Mouse (Mus musculus): ENCODE results near the gene Efs. TPM values are rescaled to one million over a fixed set of nuclear protein-coding genes. Genes with fewer than 3 reads are reported as not detected.

The Efs gene
- polyA plus RNA-seq, 1 experiment from 2014 or later, result 16.3 TPM

GRCm38 (mm10) chr14:54935904-54936830 is 10.2 kb upstream of the Efs start, which contains the start of gene Cmtm5:
TSS of gene Cmtm5 (plus strand) at chr14:54936261.
- Histone ChIP-seq H3K27me3 (no peaks in the 10 kb centered on the region), H3K36me3 (no peaks in the 10 kb centered on the region), H3K4me3 (no peak within 1 kb of the TSS), H3K27ac (replicated peaks) (peak within 1 kb of the TSS; percentile 73), H3K4me2 (peak within 1 kb of the TSS; percentile 37), H3K4me1 (replicated peaks) (peaks cover 28% of the 10 kb centered on the region), H3K9ac (0 out of 2 replicates have a peak within 1 kb of the TSS, but pooled peaks have one; percentile 10), H3K9me3 (no peaks in the 10 kb centered on the region)
- ATAC-seq (ENCODE audit: low FRiP score, low read depth), result peak; percentile 67
- 24% methylated on average over 8 of the region's 8 CpGs for WGBS

DNA sequence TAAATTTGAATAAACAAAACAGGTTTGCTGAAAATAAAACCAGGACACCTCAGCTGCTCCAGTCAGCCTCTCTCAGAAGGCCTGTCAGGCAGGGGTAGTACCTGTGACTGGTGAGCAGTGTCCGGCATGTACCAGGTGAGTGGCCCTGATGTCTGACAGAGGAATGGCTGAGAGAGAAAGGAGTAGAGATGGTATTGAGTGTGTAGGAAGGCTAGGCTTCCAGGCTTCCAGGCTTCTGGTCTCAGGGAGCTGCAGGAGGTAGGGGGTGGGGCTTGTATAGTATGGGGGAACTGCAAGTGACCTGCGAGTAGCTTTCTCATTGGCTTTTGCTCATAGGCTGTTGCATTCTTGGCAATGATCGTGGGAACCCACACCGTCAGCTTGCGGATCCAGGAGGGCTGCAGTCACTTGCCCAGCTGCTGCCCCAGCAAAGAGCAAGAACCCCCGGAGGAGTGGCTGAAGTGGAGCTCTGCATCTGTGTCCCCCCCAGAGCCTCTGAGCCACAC is 6.8 kb upstream of the Efs start, which contains the start of gene Il25:
Gene Il25 (plus strand): TSS at position 51 of the 506 bp plus-strand sequence.
- ATAC-seq (ENCODE audit: low FRiP score, low read depth), result peak; percentile 15; the same call in 1 of the 2 replicates
- Histone ChIP-seq H3K27ac (replicated peaks) (no peak within 1 kb of the TSS), H3K27me3 (no peaks in the 10 kb centered on the region), H3K9me3 (no peaks in the 10 kb centered on the region), H3K4me3 (no peak within 1 kb of the TSS), H3K36me3 (no peaks in the 10 kb centered on the region), H3K4me1 (replicated peaks) (peaks cover 31% of the 10 kb centered on the region), H3K4me2 (peak within 1 kb of the TSS; percentile 3; the same call in 1 of the 2 replicates), H3K9ac (no peak within 1 kb of the TSS)
- WGBS, result 19% methylated on average over 6 of the region's 6 CpGs

- H3K4me3 ChIP-seq, result no peak overlapping the region
- H3K27ac ChIP-seq (replicated peaks), result no peak overlapping the region
- no peaks in the 10 kb centered on the region for H3K27me3 ChIP-seq
- peaks cover 39% of the 10 kb centered on the region for H3K4me1 ChIP-seq (replicated peaks)
- H3K36me3 ChIP-seq, result no peaks in the 10 kb centered on the region
- H3K9ac ChIP-seq, result no peak overlapping the region
- no peaks in the 10 kb centered on the region for H3K9me3 ChIP-seq
- WGBS, result 27% methylated on average over 2 of the region's 2 CpGs
- no peak overlapping the region for H3K4me2 ChIP-seq
- no peak for ATAC-seq (ENCODE audit: low FRiP score, low read depth)
Measured at GRCm38 (mm10) chr14:54930431-54930830, 4.5 kb upstream of the Efs start.

- H3K9me3 ChIP-seq, result no peaks in the 10 kb centered on the region
- no peaks in the 10 kb centered on the region for H3K36me3 ChIP-seq
- no peak overlapping the region for H3K9ac ChIP-seq
- no peaks in the 10 kb centered on the region for H3K27me3 ChIP-seq
- H3K4me1 ChIP-seq (replicated peaks), result peaks cover 39% of the 10 kb centered on the region
- no peak overlapping the region for H3K4me2 ChIP-seq
- ATAC-seq (ENCODE audit: low FRiP score, low read depth), result no peak
- WGBS, result 70% methylated on average over 5 of the region's 5 CpGs
- H3K27ac ChIP-seq (replicated peaks), result no peak overlapping the region
- H3K4me3 ChIP-seq, result no peak overlapping the region
Measured at GRCm38 (mm10) chr14:54929801-54930200, 3.9 kb upstream of the Efs start.

GRCm38 (mm10) chr14:54927296-54927695 is 1.4 kb upstream of the Efs start:
- H3K4me3 ChIP-seq, result peak overlapping the region; percentile 58; the same call in 1 of the 2 replicates
- H3K4me2 ChIP-seq, result peak overlapping the region; percentile 96
- no peaks in the 10 kb centered on the region for H3K27me3 ChIP-seq
- H3K9ac ChIP-seq, result no peak overlapping the region
- H3K27ac ChIP-seq (replicated peaks), result peak overlapping the region; percentile 89
- 23% methylated on average over 7 of the region's 7 CpGs for WGBS
- peaks cover 43% of the 10 kb centered on the region for H3K4me1 ChIP-seq (replicated peaks)
- H3K9me3 ChIP-seq, result no peaks in the 10 kb centered on the region
- no peak for ATAC-seq (ENCODE audit: low FRiP score, low read depth)
- no peaks in the 10 kb centered on the region for H3K36me3 ChIP-seq

- WGBS, result under 1% methylated on average over 52 of the region's 58 CpGs
- Histone ChIP-seq H3K4me3 (peak overlapping the region; percentile 58), H3K27me3 (no peaks in the 10 kb centered on the region), H3K4me2 (peak overlapping the region; percentile 96), H3K9ac (peak overlapping the region; percentile 74), H3K4me1 (replicated peaks) (peaks cover 43% of the 10 kb centered on the region), H3K27ac (replicated peaks) (peak overlapping the region; percentile 89), H3K36me3 (no peaks in the 10 kb centered on the region), H3K9me3 (no peaks in the 10 kb centered on the region)
- ATAC-seq (ENCODE audit: low FRiP score, low read depth), result peak; percentile 61
Measured at GRCm38 (mm10) chr14:54926401-54927158, 654 bp upstream of the Efs start.

DNA sequence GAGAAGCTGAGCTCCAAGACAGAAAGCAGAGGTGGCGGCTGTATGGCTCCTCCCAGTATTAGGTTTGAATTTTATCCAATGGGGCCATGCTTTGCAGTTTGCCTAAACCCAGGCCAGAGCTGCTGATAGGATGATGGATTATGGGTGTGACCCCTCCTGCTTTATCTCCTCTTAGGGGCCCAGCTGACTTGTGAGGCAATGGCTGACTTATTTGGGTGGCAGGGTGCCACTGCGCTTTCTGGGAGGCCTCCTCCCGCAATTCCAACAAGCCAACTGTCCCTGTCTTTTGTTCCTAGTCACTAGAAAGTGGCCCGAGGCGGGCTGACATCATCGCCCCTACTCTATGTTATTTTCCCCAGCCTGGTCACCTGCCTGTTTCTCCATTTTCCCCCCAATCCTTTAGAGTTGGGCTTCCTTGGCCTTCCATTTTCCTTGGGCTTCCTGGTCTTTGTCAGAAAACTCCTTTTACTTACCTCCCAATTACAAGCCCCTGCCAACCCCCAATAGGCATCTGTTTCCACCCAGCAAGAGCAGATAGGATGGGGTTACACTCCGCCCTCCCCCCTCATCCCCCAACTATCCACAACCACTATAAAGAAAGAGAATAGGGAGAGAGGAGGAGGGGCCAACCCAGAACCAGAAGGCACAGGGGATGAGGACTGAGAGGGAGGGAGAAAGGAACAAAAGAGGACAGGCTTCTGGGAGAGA is 1.1 kb downstream of the Efs start:
- H3K9ac ChIP-seq, result 0 out of 2 replicates have a peak overlapping the region, but pooled peaks have one; percentile 74
- H3K36me3 ChIP-seq, result peaks cover 9% of the 10 kb centered on the region
- H3K4me1 ChIP-seq (replicated peaks), result peaks cover 37% of the 10 kb centered on the region
- peak overlapping the region; percentile 58 for H3K4me3 ChIP-seq
- H3K27me3 ChIP-seq, result no peaks in the 10 kb centered on the region
- H3K27ac ChIP-seq (replicated peaks), result peak overlapping the region; percentile 89
- WGBS, result 18% methylated on average over 7 of the region's 7 CpGs
- peak; percentile 27; the same call in 1 of the 2 replicates for ATAC-seq (ENCODE audit: low FRiP score, low read depth)
- H3K9me3 ChIP-seq, result no peaks in the 10 kb centered on the region
- peak overlapping the region; percentile 96 for H3K4me2 ChIP-seq

GRCm38 (mm10) chr14:54920076-54920685 is 5.7 kb downstream of the Efs start:
- Histone ChIP-seq H3K4me1 (replicated peaks) (peaks cover 14% of the 10 kb centered on the region), H3K9me3 (no peaks in the 10 kb centered on the region), H3K27me3 (no peaks in the 10 kb centered on the region), H3K27ac (replicated peaks) (no peak overlapping the region), H3K4me3 (no peak overlapping the region), H3K9ac (no peak overlapping the region), H3K4me2 (no peak overlapping the region), H3K36me3 (peaks cover 12% of the 10 kb centered on the region)
- 91% methylated on average over 16 of the region's 16 CpGs for WGBS
- ATAC-seq (ENCODE audit: low FRiP score, low read depth), result no peak

DNA sequence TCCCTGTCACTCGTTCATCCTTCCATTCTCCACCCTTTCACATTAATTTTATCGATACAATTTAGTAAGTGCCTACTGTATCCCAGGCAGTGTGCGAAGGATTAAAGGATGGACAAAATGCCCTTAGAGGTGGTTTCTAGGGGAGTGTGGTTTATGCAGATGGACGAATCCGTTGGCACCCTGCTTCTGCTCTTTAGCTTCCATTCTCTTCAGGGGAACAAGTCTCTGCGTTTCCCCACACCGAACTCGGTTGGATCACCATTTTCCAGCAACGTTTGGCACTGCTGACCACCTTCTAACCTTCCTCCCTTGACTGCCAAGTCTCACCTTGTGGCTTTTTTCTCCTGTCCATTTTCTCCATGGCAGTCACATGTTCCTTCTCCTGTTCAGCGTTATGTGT is 12.6 kb downstream of the Efs start:
- no peak; the same call in 1 of the 2 replicates for ATAC-seq (ENCODE audit: low FRiP score, low read depth)
- 9% methylated on average over 10 of the region's 10 CpGs for WGBS
- Histone ChIP-seq H3K4me1 (replicated peaks) (peaks cover 40% of the 10 kb centered on the region), H3K27ac (replicated peaks) (peak overlapping the region; percentile 96), H3K9me3 (no peaks in the 10 kb centered on the region), H3K27me3 (no peaks in the 10 kb centered on the region), H3K4me2 (peak overlapping the region; percentile 89), H3K9ac (peak overlapping the region; percentile 98), H3K4me3 (peak overlapping the region; percentile 93), H3K36me3 (peaks cover 10% of the 10 kb centered on the region)

DNA sequence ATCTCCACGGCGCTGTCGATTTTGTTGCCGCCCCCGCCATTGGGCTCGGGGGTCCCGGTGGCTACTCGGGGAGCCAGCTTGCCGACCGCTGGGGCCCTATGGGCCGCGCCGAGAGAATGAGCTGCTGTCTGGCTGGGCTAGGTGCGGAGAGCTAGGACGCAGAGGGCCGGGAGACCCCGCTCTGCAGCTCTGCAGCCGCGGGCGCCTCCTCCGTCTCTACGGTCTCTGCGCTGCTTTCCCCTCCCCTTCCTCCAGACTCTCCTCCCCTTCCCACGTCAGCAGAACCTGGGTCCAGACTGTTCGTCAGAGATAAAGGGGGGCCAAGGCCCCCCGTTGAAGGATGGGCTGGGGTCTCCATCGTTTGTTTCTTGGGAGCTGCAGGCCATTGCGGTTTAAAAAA is 13.0 kb downstream of the Efs start, which contains the start of gene Slc22a17:
Gene Slc22a17 (minus strand): TSS at position 247 of the 400 bp plus-strand sequence.
- Histone ChIP-seq H3K27me3 (no peaks in the 10 kb centered on the region), H3K4me2 (peak within 1 kb of the TSS; percentile 89), H3K4me1 (replicated peaks) (peaks cover 45% of the 10 kb centered on the region), H3K4me3 (peak within 1 kb of the TSS; percentile 93), H3K27ac (replicated peaks) (peak within 1 kb of the TSS; percentile 96), H3K9me3 (no peaks in the 10 kb centered on the region), H3K36me3 (peaks cover 13% of the 10 kb centered on the region), H3K9ac (peak within 1 kb of the TSS; percentile 98)
- 0% methylated on average over 28 of the region's 28 CpGs for WGBS
- peak; percentile 95 for ATAC-seq (ENCODE audit: low FRiP score, low read depth)
